Comparison of ENCODE assay signal across 10 mouse cellular contexts in genomic region chr10:96724436-96725175, GRCm38 (mm10).
DNase-seq lines count a peak whose midpoint lies in the region; ATAC-seq lines count a peak whose summit lies in the region.
"Had no signal": no experiment of that assay in that cellular context is flagged by ENCODE, and none has a peak within 500 bp of the region (broad histone marks: within the 10 kb centered on the region; RNA-seq: fewer than 3 reads in every experiment).

No protein-coding gene starts in this region.

- H3K27ac ChIP-seq in intestine, embryonic 16.5 days (ENCODE audit: low read length), result peak overlapping the region; percentile 66

- peak overlapping the region; percentile 41 for H3K4me2 ChIP-seq in intestine, embryonic 16.5 days (ENCODE audit: low read depth, low read length)

- H3K27me3 ChIP-seq in intestine, embryonic 16.5 days (replicated peaks; ENCODE audit: control insufficient read depth, insufficient read depth, low read length), result no peaks in the 10 kb centered on the region

- peak; percentile 14 for DNase-seq in embryo, embryonic 10 days (ENCODE audit: low spot score)
- DNase-seq in embryo, embryonic 11 days, result no peak
- peak; percentile 3 for DNase-seq in A20 (ENCODE audit: low read depth, low spot score)
- DNase-seq in kidney, adult 9 months, result no peak
- no peak for DNase-seq in layer of hippocampus, adult 8-10 months (ENCODE audit: low spot score in 2 of 2)
- DNase-seq: adrenal gland, postnatal 10 days; kidney, adult 18-20 months had no signal

- H3K9ac ChIP-seq in intestine, embryonic 16.5 days (ENCODE audit: low read depth, low read length), result peak overlapping the region; percentile 37; the same call in 1 of the 2 replicates

- H3K4me1 ChIP-seq in intestine, embryonic 16.5 days (ENCODE audit: control insufficient read depth, insufficient read depth, low read length), result peaks cover 23% of the 10 kb centered on the region

- peak; percentile 64 for ATAC-seq in intestine, embryonic 16.5 days
- peak; percentile 55 for ATAC-seq in neutrophil, adult 5-6 weeks (ENCODE audit: extremely low read depth, insufficient number of reproducible peaks, low FRiP score, poor library complexity, severe bottlenecking)
- ATAC-seq in granulocyte monocyte progenitor cell, adult 5-6 weeks (replicated peaks; ENCODE audit: poor library complexity, severe bottlenecking), result no peak

- H3K36me3 ChIP-seq in intestine, embryonic 16.5 days (ENCODE audit: control insufficient read depth, insufficient read depth, low read length), result no peaks in the 10 kb centered on the region

- 0 out of 2 replicates have a peak overlapping the region, but pooled peaks have one; percentile 6 for H3K4me3 ChIP-seq in intestine, embryonic 16.5 days (ENCODE audit: low read length)

- H3K9me3 ChIP-seq in intestine, embryonic 16.5 days (ENCODE audit: control insufficient read depth, low read length), result no peaks in the 10 kb centered on the region

- 28% methylated on average over 11 of the region's 11 CpGs for WGBS in intestine, embryonic 16.5 days

Comparison
In these comparisons a context has a peak if more than half of its experiments do, and no peak if none do; other contexts are left out.
1. DNase-seq: peak in embryo, embryonic 10 days (single experiment) and A20 (single experiment); none in embryo, embryonic 11 days (single experiment), kidney, adult 9 months (single experiment) and layer of hippocampus, adult 8-10 months (0 of 2).